Mouse (Mus musculus): ENCODE data around the gene Gm7145.
"Not testable (repeated sequence)": the region's sequence is repeated elsewhere in the genome, so short reads cannot be mapped to it uniquely, and the experiment has no call there.

The Gm7145 gene

DNA sequence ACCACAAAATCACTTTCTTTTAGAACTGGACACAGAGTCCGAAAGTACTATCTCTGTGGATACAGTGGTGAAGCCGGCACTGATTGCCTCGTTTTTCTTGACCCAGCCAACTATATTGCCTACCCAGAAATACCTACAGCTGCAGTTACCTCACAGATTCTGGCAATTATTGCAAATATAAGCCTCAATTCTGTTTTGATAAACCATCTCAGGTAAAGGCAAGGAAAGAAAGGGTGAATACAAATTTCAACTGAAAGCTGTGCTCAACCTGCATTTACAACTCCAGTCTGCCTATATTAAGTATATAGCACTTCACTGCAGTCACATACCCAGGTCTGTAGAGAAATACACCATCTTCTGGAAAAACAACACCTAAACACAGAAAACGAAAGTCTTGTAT is at the start of gene Gm7145:
Gm7145 (plus strand) TSS at position 301 of the 400 bp plus-strand sequence.
- no peak for DNase-seq

DNA sequence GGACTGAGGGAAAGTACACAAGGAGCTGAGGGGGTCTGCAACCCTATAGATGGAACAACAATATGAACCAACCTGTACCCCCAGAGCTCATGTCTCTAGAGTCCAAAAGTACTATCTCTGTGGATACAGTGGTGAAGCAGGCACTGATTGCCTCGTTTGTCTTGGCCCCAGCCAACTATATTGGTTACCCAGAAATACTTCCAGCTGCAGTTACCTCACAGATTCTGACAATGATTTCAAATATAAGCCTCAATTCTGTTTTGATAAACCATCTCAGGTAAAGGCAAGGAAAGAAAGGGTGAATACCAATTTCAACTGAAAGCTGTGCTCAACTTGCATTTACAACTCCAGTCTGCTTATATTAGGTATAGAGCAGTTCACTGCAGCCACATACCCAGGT is 38.0 kb upstream of the Gm7145 start, which contains the start of gene Gm28168:
Gm28168 (plus strand) TSS at position 301 of the 400 bp plus-strand sequence.
- DNase-seq, result not testable (repeated sequence)

DNA sequence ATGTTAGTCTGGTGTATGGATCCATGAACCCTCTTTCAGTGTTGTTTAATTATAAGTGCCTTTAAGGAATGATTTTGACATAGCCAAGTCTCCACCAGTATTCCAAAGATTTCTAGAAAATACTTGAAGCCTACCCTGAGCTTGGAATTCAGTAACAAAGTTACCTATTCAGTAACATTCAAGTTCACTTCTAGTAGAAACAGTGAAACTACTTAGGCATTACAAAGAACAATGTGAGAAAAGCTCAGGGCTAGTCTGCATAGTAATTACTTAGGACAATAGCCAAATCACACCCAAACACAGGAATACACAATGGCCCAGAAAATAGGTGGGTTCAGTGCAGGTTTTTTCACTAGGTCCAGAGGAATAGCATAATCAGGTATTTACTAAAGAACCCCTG is 38.1 kb downstream of the Gm7145 start:
- DNase-seq, result not testable (repeated sequence)

DNA sequence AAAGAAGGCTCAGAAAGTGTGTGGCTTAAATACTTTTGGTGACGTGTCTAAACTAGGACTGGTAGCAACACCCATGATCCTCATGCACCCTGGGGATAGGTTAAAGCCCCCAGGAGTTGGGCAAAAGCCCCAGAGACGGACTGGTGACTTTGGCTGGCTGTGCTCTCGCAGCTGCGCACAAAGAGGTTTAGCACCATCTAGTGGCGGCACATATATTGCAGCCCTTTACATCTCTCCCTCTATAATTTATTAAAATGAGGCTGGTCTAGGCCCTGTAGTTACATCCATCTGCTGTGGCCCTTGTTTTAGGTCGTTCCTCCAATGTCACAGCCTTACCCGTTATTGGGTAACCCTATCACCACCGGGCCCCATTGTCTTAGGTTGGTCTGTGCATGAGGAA is 47.0 kb downstream of the Gm7145 start:
- DNase-seq, result peak; percentile 0
